Mouse (Mus musculus): ENCODE measurements around the gene Cwf19l2. TPM values are rescaled to one million over a fixed set of nuclear protein-coding genes. Genes with fewer than 3 reads are reported as not detected.
"Not testable (repeated sequence)": the region's sequence is repeated elsewhere in the genome, so short reads cannot be mapped to it uniquely, and the experiment has no call there.

The Cwf19l2 gene
- 10.2 and 12.5 TPM in 2 replicates for polyA plus RNA-seq (2016; fragmentation: Nextera tagmentation; extraction: Ambion mirVana)

DNA sequence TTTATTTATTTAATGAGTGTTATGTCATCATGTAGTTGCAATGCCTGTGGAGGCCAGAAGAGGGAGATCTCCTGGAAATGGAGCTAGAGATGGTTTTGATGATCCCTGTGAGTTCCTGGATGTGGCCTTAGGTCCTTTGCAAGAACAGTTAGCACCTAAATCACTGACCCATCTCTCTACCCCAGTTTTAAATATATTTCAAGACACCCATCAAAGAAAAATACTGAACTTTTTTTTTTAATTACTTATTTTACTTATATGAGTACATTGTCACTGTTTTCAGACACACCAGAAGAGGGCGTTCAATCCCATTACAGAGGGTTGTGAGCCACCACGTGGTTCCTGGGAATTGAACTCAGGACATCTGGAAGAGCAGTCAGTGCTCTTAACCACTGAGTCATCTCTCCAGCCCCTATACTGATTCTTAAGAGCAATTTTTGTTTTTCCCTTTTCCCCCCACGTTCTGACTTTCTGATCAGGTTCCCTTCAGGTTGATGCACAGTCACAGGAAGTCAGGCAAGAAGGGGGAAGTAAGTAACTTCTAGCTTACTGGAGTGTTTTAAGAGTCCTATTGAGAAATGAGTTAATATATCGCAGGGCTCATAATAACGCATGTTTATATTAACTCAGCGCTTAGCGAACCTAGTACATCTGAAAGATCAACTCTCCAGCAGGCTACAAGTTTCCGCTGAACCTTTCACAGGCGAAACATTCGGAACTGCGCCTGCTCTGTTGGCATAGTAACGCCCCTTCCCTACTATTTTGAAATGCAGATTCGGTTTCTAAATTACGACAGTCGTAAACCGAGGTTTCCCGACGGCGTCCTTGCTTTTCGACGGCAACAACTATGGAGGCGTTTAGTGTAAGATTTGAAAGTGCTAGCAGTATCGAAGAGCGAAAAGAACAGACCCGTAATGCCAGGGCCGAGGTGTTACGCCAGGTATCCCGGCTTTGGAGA is at the start of gene Cwf19l2:
Cwf19l2 (plus strand) TSS at position 342 of the 958 bp plus-strand sequence.
- Histone ChIP-seq H3K9me3 (no peaks in the 10 kb centered on the region), H3K4me3 (peak within 1 kb of the TSS; percentile 71), H3K27ac (peak within 1 kb of the TSS; percentile 86), H3K4me1 (no peaks in the 10 kb centered on the region), H3K36me3 (no peaks in the 10 kb centered on the region), H3K27me3 (ENCODE audit: insufficient read depth, poor library complexity, severe bottlenecking) (no peaks in the 10 kb centered on the region)
- DNase-seq (ENCODE audit: low spot score) = peak; percentile 92
- WGBS = under 1% methylated on average over 28 of the region's 28 CpGs

DNA sequence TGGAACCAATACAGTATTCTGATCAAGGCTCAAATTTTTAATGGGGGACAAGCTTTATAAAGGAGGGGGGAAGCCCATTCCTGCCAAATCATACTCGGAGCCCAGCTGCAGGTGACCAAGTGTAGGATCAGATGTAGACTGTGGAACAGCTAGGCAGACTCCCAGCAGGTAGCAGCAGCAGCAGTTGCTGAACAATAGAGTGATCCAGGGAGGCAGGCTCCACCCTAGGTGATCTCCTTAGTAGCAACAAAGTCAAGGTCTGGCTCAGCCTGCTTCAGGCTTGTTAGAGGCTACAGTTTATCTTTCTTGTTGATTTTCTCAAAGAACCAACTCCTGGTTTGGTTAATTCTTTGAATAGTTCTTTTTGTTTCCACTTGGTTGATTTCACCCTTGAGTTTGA is 27.1 kb upstream of the Cwf19l2 start:
- 72% methylated on average over 1 of the region's 1 CpGs for WGBS

DNA sequence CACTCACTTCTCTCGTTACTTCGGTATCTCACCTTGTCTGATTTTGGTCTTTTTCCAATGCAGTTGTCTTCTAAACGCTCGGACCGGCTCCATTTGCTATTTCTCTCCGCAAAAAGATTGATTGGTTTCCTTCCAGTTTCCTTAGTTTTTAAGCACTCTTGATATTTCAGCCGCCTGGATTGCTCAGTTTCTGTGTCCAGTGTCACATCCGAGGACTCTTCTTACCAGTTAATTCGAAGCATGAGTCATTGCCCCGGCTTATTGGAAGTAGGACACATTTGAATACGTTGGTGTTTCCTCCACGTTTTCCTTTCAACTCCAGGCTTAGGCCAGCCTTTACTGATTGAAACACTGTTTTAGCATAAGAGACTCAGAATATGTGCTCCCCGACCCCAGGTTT is 980 bp downstream of the Cwf19l2 start:
- WGBS = 3% methylated on average over 13 of the region's 13 CpGs
- no peaks in the 10 kb centered on the region for H3K4me1 ChIP-seq
- no peaks in the 10 kb centered on the region for H3K27me3 ChIP-seq (ENCODE audit: insufficient read depth, poor library complexity, severe bottlenecking)
- H3K36me3 ChIP-seq = no peaks in the 10 kb centered on the region
- peak overlapping the region; percentile 86 for H3K27ac ChIP-seq
- no peak for DNase-seq (ENCODE audit: low spot score)
- no peaks in the 10 kb centered on the region for H3K9me3 ChIP-seq
- H3K4me3 ChIP-seq = peak overlapping the region; percentile 71

More for the DNA sequence above, 27.1 kb upstream of the Cwf19l2 start:
- H3K27me3 ChIP-seq (ENCODE audit: insufficient read depth, poor library complexity, severe bottlenecking); H3K4me1 ChIP-seq; DNase-seq (ENCODE audit: low spot score); H3K27ac ChIP-seq; H3K9me3 ChIP-seq; H3K4me3 ChIP-seq: not testable (repeated sequence)
- peaks cover 26% of the 10 kb centered on the region for H3K36me3 ChIP-seq

DNA sequence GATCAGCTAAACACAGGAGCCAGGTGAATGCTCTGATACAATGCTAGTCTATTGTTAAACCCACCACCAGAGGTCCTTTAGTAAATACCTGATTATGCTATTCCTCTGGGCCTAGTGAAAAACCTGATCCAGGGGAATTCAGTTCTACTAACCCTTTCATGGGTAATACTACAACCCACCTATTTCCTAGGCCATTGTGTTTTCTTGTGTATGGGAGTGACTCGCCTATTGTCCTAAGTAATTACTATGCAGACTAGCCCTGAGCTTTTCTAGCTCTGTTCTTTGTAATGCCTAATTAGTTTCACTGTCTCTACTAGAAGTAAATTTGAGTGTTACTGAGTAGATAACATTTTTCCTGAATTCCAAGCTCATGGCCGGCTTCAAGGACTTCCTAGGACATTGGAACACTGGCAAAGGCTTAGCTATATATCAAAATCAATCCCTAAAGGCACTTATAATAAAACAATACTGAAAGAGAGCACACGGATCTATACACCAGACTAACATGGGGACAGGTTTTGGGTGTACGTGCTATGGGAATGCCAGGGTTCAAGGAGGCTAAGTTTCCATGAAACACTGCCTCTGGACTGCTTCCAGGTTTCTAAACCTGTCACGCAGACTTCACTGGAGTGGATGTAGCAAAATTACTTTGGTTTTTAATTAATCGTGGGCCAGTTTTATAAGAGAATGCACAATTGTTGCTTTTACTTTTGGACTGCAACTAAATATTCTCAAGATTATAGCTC is 36.3 kb downstream of the Cwf19l2 start:
- not testable (repeated sequence) for H3K4me1 ChIP-seq; H3K4me3 ChIP-seq; DNase-seq (ENCODE audit: low spot score); H3K36me3 ChIP-seq; H3K27ac ChIP-seq; H3K27me3 ChIP-seq (ENCODE audit: insufficient read depth, poor library complexity, severe bottlenecking); H3K9me3 ChIP-seq
- WGBS = 86% methylated on average over 6 of the region's 6 CpGs

DNA sequence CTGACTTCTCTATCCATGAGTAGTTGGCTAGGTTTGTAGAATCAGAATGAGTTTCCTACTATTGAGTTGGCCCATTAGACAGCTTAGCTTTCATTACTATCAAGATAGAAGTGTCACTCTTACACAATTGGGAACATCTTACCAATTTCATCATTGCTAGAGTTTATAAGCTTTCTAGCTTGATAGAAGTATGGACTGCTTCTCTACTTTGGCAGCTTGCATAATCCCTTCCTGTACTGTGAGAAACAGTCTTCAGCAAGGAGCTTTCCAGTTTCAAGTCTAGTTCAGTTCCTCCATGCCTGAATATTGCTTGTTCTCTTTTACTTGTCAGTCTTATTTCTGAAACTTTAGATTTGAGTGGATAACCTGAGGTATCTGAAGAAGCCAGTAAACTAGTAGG is 68.5 kb downstream of the Cwf19l2 start:
- no peak for DNase-seq (ENCODE audit: low spot score)
- Histone ChIP-seq H3K4me3 (no peak overlapping the region), H3K27me3 (ENCODE audit: insufficient read depth, poor library complexity, severe bottlenecking) (no peaks in the 10 kb centered on the region), H3K4me1 (no peaks in the 10 kb centered on the region), H3K36me3 (peaks cover 15% of the 10 kb centered on the region), H3K9me3 (no peaks in the 10 kb centered on the region), H3K27ac (no peak overlapping the region)

GRCm38 (mm10) chr9:3518645-3519044 is 115.3 kb downstream of the Cwf19l2 start:
- Histone ChIP-seq H3K27ac (no peak overlapping the region), H3K4me3 (no peak overlapping the region), H3K36me3 (no peaks in the 10 kb centered on the region), H3K4me1 (no peaks in the 10 kb centered on the region), H3K27me3 (ENCODE audit: insufficient read depth, poor library complexity, severe bottlenecking) (no peaks in the 10 kb centered on the region), H3K9me3 (no peaks in the 10 kb centered on the region)
- WGBS = 76% methylated on average over 1 of the region's 1 CpGs
- no peak for DNase-seq (ENCODE audit: low spot score)

GRCm38 (mm10) chr9:3519178-3519577 is 115.8 kb downstream of the Cwf19l2 start:
- H3K27ac ChIP-seq = no peak overlapping the region
- H3K4me3 ChIP-seq = no peak overlapping the region
- H3K36me3 ChIP-seq = no peaks in the 10 kb centered on the region
- no peaks in the 10 kb centered on the region for H3K27me3 ChIP-seq (ENCODE audit: insufficient read depth, poor library complexity, severe bottlenecking)
- no peak for DNase-seq (ENCODE audit: low spot score)
- H3K4me1 ChIP-seq = no peaks in the 10 kb centered on the region
- no peaks in the 10 kb centered on the region for H3K9me3 ChIP-seq
- 84% methylated on average over 1 of the region's 1 CpGs for WGBS

DNA sequence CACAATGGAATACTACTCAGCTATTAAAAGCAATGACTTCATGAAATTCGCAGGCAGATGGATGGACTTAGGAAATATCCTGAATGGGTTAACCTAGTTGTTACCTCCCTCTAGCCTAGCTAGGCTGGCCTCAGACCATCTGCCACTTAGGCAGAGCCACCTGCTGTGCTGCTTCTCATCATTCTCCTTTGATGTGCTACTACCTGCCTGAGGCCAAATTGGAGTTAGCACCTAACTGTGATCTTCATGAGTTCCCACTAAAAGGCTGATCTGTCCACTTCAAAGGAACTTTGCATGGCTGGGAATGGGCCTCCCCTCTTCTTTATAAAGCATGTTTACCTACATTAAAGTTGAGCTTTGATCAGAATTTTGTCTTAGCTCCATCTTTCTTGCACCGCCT is 117.6 kb downstream of the Cwf19l2 start:
- no peak for DNase-seq (ENCODE audit: low spot score)
- Histone ChIP-seq H3K36me3 (no peaks in the 10 kb centered on the region), H3K4me1 (no peaks in the 10 kb centered on the region), H3K9me3 (no peaks in the 10 kb centered on the region), H3K27ac (no peak overlapping the region), H3K27me3 (ENCODE audit: insufficient read depth, poor library complexity, severe bottlenecking) (no peaks in the 10 kb centered on the region), H3K4me3 (no peak overlapping the region)
- 84% methylated on average over 2 of the region's 2 CpGs for WGBS

Other genes with a start within 250 kb of the Cwf19l2 start
- gene Alkbh8, start 68.5 kb upstream of the Cwf19l2 start, polyA plus RNA-seq (2016; fragmentation: Nextera tagmentation; extraction: Ambion mirVana) = 19.9 and 22.2 TPM in 2 replicates
- gene Gucy1a2, start 129.2 kb downstream of the Cwf19l2 start, polyA plus RNA-seq (2016; fragmentation: Nextera tagmentation; extraction: Ambion mirVana) = 1.6 and 1.9 TPM in 2 replicates